Mouse (Mus musculus) MN1 (cell line): ENCODE data around the gene Anxa4.

Experiments
- DNase-seq: peaks from one replicate; pipeline ENCODE4 v3.0.0-alpha.2; 2016; ENCODE audit warnings: low spot score

Gene Anxa4

DNA sequence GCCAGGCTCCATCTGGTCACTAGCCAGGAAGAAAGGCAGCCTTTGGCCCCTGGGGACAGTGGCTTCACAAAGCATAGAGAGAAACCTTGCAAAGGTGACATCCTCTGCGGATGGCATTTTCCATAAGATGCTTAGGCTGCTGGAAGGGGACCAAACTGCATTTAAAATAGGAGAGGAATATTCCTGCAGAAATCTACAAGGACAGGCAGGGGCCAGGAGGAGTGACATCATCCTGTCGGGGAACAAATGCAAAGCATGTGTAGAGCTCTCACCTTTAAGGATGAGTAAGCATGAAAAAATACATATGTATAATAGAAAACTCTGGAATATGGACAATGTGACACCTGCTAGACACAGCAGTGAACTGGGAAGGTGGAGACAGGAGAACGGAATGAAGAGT, 7.1 kb upstream of the Anxa4 start:
- DNase-seq = no peak

DNA sequence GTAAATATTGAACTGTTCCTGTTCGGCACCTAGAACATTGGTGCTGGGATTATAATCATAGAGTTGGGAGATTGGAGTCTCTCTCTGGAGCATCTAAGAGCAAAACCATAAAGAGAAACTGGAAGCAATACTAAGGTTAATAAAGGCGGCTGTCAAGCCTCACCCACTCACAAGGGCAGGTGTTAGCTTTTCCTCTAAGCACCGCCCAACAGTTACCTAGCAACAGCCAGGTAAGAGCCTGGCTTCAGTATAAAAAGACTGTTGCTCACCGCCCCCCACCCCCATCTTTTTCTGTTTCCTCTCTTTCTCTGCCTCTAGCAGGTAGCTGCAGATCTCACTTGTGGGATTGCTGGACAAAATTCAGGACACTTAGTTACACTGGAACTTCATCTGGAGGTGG, 4.1 kb upstream of the Anxa4 start:
- no peak for DNase-seq

DNA sequence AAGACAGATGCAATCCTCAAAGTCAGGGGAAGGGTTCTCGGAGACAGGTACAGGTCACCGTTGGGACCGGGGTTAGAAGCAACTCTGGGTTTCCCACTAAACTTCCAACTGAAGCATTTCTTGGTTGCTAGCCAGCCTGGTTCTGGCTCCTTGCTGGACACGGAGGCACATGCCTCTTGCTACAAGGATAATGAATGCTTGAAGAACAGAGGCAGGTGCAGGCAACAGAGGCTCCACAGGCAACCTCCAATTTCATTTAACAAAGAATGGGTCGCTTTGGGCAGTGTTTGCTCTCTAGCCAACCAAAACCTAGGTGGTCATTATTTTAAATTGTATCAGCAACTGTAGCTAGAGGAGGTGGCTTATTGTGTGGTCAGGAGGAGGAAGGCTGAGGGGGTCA, 573 bp upstream of the Anxa4 start:
- no peak for DNase-seq

DNA sequence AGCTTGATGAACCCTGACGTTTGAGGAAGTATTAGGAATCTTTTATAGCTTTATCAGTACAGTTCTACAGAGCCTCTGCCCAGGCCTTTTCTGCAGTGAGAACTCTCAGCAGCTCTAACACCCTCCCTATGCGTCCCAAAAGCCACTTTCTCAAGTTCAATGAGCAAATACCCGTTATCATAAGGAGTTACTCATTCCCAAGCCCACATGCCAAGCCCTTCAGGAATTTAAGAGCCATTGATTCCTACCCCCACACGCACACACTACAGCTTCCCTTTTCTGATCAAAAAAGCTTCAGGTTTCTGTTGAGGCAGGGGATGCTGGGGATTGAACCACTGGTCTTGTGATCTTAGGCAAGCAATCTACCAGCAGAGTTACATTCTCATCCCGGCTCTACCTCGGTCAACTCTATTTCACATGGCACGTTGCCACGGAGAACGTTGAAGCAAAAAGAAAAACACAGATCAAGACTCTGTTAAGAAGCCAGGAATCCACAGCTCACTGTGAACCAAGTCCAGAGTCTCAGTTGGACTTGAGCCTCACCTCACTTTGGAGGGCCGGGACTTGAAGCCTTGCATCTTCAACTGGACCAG, 2.9 kb downstream of the Anxa4 start:
- DNase-seq = no peak

DNA sequence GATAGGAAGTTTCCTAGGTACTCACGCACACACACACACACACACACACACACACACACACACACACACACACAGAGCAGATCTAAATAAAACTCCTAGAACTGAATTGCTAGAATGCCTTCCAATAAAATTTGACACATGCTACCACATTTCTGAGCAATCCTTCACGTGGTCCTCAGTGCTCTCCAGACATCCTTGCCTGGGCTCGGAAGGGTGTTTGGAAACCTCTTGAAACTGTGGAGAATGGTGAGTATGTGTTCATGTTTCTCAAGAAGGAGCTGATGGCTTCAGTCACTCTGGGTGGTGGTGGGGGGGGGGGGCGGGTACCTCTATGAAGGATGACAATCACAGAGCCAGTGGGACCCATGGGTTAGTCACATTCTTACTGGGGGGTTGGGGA, 5.1 kb downstream of the Anxa4 start:
- DNase-seq = no peak

DNA sequence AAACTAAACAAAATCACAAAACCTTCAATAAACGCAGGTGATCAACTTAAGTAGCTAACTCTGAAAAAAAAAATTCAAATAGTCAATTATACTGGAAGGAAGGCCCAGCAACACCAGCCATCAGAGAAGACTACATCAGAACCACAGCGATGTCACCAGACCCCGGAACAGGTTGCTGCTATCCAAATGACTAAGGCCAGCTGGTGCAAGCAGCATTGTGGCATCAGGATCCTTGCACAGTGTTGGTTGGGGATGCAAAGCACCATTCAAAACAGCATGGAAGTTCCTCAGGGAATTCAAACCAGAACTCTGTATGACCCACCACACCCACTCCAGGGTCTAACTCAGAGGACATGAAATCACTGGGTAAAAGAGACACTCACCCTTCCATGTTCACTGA, 6.8 kb downstream of the Anxa4 start:
- DNase-seq = no peak

DNA sequence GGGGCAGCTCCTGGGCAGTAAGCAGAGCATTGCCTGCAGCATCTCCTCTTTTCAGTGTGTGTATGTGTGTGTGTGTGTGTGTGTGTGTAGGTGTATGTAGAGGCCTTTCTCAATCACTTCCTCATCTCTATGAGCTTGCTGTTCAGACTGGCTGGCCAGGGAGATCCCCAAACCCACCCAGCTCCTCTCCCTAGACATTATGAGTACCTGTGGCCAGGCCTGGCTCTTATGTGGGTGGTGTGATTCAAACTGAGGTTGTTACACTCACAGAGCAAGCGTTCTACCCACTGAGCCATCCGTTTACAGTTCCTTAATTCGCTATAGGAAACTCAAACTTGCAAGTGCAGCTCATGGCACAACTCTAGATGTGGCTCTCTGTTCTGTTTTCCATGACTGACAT, 8.6 kb downstream of the Anxa4 start:
- DNase-seq = no peak

DNA sequence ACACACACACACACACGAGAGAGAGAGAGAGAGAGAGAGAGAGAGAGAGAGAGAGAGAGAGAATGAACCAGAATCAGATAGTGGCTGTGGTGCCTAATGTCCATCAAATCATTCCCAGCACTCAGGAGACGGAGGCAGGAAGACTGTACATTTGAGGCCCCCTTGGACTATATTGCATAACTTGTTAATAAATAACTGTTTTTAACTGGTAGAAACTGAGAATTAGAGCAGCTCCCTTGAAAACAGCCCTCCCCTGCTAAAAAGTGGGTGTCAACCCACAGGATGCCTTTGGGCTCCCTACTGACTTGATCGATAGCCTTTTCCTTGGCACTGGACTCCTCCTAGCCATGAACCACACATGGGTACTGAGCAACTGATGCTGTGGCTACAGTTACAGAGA, 11.0 kb downstream of the Anxa4 start:
- DNase-seq = no peak

DNA sequence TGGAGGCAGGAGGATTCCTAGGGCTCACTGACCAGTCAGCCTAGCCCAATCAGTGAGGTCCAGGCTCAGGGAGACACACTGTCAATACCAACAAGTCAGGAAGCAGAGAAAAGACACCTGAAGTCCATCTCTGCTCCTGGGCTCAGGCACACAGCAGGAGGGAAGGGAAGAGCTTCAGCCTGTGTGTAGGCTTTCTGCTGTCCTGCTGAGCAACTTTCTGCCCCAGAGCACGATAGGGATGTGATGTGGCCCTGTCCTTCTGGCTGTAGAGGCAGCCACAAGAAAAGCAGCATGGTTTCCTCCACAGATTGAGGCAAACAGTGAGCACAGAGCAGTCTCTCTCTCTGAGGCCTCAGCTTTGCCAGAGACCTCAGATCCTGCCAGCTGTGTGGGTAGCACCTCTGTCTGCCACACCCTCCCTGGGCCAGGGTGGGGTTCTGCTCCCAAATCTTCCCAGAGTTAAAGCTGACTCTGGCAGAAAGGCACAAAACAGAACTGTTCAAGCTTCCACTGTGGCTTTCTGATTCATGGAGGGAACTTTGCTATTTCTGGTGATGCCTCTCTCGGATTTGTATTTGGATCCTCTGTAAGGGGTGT, 11.9 kb downstream of the Anxa4 start:
- DNase-seq = no peak

DNA sequence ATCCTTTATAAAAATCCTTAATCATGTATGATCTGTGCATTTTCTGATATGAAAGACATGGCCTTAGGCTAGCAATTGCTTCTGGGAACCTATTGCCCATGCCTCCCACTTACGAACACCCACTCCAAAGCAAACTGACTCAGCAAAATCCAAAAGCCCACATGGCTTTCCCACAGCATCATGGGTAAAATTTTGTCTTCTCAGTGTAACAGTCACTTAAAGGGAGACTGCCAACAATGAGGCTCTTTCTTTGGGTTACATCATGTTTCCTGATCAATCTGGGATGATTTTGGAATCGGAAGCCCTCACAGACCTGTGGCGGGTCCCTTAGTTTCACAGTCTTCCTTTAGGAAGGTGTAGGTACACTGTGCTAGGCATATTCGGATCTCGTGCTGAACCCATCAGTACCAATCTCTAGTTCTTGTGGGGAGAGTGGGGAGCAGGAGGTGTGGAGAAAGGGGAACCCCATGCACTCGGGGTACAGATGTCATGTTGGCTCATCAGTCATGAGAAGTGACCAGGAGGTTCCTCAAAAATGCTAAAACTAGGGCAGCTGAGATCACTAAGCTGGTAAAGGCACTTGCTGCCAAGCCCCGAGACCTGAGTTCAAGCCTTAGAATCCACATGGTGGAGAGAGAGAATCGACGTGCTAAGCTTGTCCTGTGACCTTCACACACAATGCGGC, 14.3 kb downstream of the Anxa4 start:
- DNase-seq = peak; percentile 21

DNA sequence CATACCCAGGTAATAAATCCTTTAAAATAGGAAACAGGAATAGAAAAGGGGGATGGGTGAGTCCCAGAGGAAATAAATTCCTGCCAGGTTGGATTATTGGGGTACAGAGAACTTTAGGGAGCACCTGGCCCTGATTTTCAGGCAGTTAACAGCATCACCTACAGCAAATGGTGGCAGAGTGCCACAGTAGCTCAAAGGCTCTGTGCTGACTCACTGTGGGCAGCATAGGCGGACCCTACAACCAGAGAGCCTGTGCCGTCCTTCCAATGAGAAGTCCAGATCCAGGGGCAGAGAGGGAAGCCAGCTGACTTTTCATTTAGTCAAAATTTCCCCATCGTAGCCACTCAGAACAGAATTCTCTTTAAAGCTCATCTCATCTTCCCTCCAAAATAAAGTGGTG, 16.2 kb downstream of the Anxa4 start:
- DNase-seq = no peak

DNA sequence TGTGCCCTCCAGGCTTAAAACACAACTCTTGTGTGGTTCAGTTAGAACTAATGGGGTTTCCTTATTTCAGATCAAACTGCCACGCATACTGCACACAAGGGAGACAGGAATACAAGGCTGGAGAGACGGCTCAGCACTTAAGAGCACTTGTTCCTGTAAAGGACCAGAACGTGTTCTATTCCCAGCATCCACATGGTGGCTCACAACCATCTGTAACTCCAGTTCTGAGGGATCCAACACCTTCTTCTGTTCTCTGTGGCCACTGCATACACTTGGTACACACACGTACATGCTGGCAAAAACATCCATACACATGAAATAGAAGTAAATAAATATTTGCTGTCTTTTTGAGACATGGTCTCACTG, 16.7 kb downstream of the Anxa4 start:
- no peak for DNase-seq

DNA sequence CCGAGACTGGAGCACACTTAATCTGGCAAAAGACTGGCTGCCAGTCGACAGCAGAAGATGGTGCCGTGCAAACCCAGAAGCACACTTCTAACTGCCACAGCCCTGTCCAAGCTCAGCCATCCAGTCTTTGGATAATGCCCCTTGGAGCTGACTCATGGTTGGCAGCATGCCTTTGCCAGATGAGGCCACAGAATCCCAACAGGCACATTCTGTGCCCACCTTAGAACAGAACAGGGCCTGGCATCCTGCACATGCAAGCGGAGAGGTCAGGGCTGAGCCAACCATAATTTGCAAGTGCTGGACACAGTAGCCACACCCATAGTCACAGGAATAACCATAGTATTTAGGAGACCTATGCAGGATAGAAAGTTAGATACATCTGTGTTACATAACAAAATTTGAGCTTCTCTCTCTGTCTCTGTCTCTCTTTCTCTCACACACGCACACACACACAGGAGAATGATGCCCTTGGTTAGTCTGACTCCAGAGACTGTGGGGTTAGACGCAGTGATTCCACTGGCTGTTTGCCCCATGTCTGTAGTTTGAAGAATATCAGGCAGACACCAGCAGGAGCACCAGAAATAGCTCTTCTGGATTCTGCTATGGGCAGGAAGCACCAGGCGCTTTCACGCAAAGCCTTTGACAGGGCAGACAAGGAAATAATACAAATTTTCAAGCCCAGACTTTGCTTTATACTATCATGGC, 17.2 kb downstream of the Anxa4 start:
- peak; percentile 52 for DNase-seq

DNA sequence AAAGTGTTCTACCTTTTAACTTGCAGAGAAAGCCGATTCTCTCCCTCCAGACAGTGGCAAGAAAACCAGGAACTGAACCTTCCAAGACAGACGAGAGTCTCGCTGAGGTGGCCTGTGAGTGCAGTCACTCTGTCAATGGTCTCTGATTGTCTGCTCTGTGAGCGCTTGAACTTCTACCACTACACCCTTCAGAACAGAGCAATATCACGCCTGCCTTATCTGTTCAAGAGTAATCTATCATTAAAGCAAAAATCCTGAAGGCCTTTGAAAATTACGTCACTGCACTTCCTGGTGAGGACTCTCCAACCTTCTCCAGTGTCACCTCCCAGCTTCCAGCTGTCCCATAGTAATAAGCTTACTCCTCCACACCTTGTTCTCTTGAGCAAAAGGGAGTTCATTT, 18.4 kb downstream of the Anxa4 start:
- no peak for DNase-seq

DNA sequence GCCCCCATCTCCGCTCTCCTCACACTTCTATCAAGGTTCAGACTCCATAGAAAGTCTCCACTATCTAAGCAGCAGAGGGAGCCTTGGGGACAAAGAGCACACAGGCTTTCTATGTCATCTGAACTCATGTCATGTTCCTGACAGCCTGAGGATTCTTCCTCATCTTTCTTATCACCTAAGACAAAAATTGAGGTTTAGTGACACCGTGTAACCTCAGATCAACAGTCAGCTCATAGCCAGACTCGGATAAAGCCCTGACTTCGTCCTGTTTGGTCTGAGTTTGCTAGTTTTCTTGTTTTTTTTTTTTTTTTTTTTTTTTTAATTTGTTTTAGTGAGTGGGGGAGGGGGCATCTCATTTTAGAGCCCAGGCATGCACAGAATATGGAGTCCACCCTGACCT, 19.6 kb downstream of the Anxa4 start:
- DNase-seq = no peak

DNA sequence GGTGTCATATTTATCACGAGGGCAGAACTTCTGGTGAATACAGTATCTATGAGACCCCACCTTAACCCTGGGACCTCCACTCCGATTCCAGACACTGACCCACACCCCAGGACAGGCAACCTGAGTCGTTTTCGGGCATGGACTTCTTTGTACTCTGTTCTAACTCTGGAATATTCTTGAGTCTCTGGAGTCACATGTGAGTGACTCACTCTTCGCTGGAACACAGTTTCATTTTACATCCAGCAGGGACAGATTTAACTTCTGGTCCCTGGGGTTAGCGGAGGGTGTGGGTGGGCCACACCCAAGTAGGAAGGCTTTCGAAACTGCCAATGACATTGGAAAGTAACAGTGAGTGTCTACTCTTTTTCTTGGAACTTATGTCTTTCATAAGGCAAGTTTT, 20.8 kb downstream of the Anxa4 start:
- DNase-seq = peak; percentile 27

DNA sequence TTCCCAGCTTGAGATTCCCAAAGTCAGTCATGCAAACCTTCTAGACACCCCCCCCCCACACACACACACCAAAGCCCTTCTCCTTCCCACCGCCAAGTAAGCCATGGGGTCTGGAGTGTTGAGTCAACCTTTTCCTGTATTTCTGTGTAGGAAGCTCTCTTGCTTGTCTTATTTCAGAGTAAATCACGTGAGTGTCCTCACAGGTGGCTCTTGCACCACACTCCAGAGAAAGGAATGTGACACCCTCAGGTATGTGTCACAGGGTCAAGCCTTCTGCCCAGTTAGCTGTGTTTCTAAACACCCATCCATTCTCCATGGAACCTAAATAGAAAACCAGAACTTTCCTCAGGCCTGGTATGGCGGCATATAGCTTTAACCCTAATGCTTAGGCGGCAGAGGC, 24.4 kb downstream of the Anxa4 start:
- DNase-seq = no peak

DNA sequence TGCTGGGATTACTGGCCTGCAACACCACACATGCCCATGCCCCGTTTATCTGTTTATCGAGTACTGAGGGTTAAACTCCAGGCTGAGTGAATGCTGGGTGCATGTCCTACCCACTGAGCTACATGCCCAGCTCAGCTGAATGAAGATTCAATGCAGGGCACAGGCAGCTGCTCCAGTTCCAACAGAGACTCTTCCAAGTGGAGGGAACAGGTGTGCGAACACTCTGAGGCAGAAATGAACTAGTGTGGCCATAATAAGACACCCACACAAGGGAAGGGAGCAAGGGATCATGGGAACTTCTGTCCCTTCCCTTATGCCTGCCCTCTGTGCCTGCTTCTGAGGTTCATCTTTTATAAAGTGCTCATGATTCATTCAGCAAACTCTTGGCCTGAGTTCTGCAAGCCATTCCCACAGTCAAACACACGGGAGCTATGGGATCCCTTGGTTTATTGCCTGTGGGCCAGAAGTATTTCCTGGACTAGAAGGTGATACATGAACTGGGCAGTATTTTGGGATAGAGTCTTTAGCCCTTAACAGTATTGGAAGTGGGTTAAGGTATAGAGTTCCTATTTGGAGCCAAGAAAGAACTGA, 25.1 kb downstream of the Anxa4 start:
- no peak for DNase-seq

DNA sequence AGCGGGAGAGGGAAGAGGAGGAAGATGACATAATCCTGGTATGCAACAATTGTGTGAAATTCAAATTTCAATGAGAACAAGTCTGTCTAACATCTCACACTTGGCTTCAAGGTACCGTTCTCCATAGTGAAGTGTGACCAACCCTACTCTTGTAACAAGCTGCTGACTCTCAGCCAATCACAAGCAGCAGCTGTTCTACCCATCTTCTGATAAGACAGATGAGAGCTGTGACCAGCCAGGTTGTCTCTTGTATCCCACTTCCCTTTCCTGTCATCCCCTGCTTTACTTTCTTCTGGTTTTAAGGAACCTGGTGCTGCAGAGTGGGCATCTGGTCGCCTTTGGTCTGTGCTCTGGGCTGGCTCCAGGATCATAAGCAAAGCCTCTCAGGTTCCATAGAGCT, 25.9 kb downstream of the Anxa4 start:
- DNase-seq = no peak

DNA sequence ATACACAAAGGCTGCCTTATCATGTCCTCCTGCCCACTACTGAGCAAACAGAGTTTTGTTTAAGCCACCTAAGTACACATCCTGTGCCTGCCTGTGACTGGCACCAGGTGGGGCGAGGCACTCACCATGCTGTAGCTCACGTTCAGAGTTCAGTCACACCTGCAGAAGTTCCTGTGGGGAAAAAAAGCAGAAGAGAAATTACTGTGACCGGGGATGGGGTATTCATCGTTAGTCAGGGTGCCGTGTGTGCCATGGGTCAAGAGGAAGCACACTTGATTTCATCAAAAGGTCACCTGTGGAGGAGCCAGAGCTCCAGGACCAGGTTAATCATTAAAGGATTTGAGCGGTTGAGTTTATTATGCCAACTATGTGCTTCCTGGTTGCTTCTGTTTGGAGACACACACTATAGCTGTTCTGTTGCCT, 27.7 kb downstream of the Anxa4 start:
- no peak for DNase-seq

DNA sequence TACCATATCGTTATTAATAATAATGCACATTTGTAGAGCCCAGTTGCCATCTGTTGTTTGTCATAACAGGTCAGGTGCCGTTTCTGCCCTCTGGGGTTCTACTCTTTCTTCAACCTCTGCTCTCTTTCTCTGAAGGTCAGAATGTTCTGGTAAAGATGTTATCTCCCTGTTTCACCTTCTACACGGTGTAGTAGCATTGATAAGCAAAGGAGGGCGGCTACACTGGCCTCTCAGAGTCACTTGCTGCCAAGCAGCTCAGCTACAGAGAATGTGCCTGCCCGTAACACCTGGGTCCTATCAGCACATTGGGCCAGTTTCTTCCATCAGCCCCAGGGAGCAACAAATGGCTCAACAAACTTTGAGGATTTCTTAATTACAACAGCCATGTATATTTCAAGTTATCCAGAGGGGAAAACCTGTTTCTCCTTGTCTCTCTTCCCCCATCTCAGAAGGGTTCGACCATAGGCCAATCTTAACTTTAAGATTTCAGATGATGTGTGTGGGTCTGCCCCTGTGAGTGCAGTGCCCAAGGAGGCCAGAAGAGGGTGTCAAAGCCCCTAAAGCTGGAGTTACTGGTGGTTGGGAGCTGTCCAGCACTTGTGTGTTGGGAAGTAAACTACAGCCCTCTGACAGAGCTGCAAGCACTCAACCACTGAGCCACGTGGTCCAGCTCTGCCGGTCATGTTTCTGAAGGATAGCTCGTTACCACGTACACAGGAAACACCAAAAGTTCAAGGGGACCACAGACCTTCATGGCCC, 39.1 kb downstream of the Anxa4 start:
- no peak for DNase-seq

DNA sequence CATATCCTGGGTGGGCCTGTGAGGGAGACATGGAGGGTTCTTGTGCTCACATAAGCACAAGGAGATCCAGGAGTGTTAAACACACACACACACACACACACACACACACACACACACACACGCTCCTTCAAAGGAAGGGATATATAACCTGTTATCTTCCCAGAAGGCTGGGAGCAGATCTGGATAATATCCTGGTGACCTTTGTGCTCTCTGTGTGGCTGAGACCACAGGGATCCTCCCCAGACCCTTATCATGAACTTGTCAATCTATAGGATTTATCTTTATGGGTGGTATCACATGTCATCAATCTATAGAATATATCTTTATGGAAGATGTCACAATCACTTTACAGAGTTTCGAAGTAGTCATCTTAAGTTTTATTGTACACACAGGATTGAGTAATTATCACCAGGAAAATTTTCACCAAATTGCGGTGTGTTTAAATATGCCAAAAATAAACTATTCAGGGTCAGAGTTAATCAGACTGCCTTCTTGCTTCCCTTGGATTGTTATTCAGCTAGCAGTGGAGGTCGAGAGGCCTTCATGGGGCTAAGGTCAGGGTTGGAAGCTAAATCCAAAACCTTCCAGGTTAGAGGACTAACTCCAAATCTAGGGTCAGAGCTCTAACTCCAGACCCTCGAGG, 40.4 kb downstream of the Anxa4 start:
- DNase-seq = no peak
